Mouse (Mus musculus) B cell, adult 2 months (primary cell): ENCODE results near the gene Amigo2.

ENCODE experiments used
- DNase-seq, 2 experiments: peaks; one replicate each; pipeline ENCODE4 v3.0.0; 2022

Gene Amigo2

DNA sequence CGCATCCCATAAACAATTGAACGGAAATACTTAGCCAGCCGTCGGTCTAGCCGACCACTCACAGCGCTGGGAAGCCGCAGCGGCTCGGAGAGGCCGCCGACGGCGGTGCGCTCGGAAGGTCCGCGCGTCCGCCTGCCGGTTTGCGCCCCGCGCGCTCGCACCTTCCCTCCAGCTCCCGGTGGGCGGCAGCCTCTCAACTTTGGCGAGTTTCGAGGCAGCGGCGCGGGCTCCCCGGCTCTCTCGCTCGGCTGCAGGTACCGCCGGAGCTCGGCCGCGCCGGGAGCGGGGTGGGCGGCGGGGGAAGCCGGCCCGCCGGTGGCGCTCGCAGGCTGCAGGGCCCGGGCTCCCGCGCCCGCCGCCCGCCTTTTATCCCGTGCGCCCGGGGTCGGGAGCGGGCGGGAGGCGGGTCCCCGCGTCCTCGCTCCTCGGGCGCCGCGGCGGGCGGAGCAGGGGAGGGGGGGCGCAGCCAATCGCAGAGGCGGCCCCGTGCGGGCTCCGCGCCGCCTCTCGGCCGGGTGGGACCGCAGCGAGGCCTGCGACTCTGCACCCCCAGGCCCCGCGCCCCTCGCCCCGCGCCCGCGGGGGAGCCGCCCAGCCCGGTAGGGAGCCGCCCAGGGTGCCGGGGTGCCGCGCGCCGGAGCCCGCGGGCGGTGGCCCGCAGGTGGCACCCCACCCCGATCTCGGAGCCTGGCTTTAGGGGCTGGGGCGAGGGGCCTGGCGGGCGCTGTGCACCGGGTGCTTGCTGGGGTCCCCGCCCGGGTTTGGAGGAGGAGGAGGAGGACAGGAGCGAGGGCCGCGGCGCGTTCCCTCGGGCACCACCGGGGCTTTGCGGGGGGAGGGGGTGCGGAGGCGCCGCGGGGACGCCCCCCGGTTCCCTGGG, at the start of gene Amigo2, which contains the start of gene Pced1b:
Gene Amigo2, minus strand, starts transcription at position 377 of the 880 bp plus-strand sequence.
Gene Pced1b, plus strand, starts transcription at position 197 of the 880 bp plus-strand sequence.
- peak; percentile 66 to 71 for DNase-seq

- no peak for DNase-seq
These were observed 44.4 kb upstream of the Amigo2 start for GRCm38 (mm10) chr15:97291291-97292050.

GRCm38 (mm10) chr15:97290351-97290750, 43.3 kb upstream of the Amigo2 start:
- no peak for DNase-seq

DNA sequence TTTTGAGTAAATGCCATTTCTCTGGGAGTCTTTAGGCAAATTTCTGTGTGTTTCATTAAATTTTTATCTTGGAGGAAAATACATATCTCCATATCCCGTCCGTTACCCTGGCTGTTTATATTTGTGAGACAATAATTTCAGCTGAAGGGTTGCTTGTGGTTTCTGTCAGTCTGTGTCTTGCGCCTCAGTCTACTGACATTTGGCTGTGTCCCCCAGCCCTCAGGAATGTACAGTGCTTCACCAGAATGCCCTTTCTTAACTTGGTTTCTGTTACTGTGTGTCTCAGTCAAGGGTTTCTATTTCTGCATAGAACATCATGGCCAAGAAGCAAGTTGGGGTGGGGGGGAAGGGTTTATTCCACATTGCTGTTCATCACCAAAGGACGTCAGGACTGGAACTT, 42.1 kb upstream of the Amigo2 start:
- no peak for DNase-seq

GRCm38 (mm10) chr15:97288690-97289089, 41.6 kb upstream of the Amigo2 start:
- DNase-seq: no peak

- DNase-seq: peak in 1 of 2 experiments; percentile 18
These were observed 40.5 kb upstream of the Amigo2 start for GRCm38 (mm10) chr15:97287436-97288143.

DNA sequence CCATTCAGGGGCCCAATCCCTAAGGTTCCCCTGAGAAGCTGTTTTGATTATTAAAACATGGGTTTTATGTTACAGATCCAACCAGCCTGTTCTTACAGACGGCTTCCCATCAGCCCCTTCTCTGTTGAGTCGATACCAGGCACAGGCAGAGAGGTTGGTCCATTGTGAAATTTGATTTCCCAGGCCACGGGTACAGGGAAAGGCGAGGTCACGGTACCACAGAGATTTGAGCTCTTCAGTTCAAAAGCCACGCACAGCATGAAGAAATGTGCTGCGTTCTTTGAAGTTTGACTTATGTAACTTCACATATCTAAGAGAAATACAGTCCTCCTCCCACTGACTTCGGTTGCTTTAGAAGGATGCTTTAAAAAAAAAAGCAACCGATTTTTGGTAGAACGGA, 39.6 kb upstream of the Amigo2 start:
- DNase-seq: no peak

GRCm38 (mm10) chr15:97285665-97286212, 38.7 kb upstream of the Amigo2 start:
- DNase-seq: no peak

- DNase-seq: no peak
These were observed 37.1 kb upstream of the Amigo2 start for GRCm38 (mm10) chr15:97284201-97284600.

DNA sequence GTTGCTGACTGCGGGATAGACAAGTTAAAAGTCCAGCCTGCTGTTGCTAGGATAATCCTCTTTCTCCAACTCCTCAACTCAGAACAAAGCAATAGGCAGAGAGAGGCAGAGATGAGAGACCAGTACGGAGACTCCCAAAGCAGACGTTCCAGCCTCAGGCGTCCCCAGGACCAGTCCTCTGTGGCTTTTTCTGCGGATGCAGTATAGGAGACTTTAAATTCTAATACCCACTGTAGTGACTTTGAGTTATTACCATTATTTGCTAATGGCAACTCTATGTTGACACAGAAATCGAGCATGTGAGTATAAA, 35.4 kb upstream of the Amigo2 start:
- DNase-seq: no peak

DNA sequence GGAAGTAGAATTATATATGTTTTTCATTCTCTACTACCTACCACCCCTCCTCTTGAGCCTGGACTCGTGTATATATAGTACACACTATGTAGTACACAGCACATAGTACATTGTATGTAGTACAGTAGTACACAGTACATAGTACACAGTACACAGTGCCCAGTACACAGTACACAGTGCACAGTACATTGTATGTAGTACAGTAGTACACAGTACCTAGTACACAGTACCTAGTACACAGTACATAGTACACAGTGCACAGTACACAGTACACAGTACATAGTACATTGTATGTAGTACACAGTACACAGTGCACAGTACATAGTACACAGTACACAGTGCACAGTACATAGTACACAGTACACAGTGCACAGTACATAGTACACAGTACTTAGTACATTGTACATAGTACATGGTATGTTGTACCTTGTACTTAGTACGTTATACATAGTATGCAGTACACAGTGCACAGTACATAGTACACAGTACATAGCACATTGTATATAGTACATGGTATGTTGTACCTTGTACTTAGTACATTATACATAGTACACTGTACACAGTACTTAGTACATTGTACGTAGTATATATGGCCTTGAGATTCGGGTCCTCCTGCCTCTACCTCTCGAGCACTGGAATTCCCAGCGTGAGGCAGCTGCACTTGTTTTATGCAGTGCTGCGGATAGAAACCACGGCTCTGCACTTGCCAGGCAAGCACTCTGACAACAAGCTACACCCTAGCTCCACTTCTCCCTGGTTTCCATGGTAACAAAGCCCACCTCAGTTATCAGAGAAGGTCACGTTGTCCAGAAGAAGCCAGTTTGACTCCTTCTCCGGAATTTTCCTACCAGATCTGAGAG, 34.9 kb upstream of the Amigo2 start:
- no peak for DNase-seq

DNA sequence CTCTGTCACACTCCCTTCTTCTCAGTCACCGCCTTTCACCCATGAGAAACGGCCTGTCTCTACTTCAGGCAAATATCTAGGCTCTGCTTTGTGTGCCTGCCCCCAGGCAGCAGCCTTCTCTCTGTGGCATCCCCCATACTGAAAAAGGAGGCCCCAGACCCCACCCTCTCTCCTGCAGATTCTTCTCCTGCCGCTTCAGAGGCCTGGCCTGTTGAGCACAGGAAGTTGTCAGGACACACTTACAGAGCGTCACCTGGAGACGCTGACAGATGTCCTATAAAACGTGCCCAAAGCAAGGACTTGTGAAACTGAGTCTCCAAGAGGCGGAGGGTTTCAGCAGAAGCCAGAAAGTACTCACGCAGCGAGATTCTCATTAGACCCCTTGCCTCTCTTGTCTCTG, 33.7 kb upstream of the Amigo2 start:
- DNase-seq: no peak

DNA sequence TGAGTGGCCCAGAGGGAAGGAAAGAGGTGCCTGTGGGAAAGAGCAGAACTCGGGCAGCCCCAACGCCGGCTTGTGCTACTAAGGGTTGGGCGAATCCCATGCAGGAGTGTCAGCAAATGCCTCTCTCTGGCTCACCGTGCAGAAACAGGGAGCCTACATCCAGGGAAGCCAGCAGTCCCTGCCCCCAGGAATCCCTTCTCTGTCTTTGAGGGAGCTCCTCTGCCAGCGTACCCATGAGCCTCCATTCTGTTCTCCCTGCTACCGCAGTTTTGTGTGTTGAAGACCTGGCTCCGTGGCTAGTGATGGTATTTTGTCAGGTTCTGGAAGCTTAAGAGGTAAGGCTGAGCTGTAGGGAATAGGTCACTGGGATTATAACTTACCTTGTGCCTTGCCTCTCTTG, 33.0 kb upstream of the Amigo2 start:
- no peak for DNase-seq

DNA sequence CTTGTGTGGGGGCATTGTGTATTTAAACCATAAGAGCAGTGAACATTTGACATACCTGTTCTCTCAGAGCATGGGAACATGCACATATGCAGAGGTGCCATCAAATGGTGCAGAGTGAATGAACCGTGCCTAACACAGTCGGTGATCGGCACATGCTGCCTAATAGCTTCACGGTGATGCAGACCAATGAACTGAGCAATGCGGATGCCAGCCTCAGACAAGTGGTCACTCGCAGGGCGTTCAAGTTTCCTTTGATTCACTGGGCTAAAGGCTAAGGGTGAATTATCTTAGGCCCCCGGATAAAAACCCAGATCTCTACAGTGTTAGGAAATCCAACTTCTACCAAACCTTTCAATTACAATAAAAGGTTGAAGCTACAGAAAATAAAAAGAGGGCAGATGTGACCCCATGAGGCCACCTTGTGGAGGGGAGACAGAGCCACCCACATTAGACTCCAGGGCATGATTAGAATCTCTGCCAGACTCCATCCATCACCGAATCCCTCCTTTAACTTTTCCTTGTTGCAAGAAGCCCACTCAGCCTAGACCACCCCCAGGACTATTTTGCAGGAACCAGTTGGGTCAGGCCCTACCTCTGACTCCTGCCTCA, 31.4 kb upstream of the Amigo2 start:
- peak; percentile 44 to 45 for DNase-seq

GRCm38 (mm10) chr15:97277328-97277727, 30.2 kb upstream of the Amigo2 start:
- peak; percentile 58 to 59 for DNase-seq

GRCm38 (mm10) chr15:97276660-97277153, 29.6 kb upstream of the Amigo2 start:
- no peak for DNase-seq

DNA sequence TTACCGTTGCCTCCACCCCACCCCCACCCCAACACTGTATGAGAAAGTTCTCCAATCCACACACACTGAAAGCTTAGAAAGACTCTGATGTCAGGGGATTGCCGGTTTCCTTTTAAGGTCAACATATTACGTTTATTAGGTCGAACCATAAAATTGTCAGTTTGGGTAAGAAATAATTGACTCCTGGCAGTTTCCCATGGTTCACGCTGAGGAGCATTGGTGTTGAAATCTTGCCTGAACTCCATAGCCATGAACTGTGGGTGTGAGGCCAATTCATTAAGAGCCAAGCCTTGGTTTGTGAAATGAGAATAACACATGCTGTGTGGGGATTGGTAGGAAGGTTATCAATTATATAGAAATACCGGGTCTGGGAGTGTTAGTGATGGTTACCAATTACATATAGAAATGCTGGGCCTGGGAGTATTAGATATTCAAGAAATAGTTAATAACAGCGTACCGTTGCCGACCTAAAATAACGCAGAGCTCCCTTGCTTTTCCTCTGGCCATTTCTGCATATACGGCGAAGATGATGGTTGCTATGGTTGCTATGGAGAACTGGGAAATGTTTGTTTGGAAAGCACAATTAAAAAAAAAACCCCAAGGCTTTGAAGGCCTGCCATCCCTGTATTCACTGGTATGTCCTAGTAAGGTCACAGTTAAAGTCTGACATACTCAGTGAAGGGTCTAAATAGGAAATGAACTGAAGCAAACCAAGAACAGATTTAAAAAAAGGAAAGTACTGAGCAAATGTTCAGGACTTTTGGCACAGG, 28.7 kb upstream of the Amigo2 start:
- DNase-seq: no peak

DNA sequence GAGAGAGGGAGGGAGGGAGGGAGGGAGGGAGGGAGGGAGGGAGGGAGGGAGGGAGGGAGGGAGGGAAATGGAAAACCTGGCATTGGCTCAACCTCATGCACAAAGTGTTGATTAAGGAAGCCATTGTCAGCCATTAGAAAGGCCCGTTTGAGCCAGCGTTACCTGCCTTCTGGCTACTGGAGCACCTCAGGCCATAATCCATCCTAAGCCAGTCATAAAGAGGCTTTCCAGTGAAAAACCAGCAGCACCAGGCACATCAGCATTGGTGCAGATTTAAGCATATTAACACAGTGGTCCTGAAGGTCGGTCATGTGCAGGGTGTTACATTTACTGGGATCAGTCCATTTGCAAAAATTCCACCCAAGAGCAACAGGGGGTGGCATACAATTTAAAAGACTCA, 25.7 kb upstream of the Amigo2 start:
- no peak for DNase-seq

GRCm38 (mm10) chr15:97271985-97272697, 25.1 kb upstream of the Amigo2 start:
- no peak for DNase-seq

GRCm38 (mm10) chr15:97267094-97267695, 20.1 kb upstream of the Amigo2 start:
- DNase-seq: no peak
